Mouse (Mus musculus) embryo, embryonic 11 days (tissue): ENCODE data around the gene Dusp13.
A peak's percentile ranks its signal among the peaks of the same experiment; 100 is the strongest.

ENCODE experiments used
- DNase-seq: peaks from one replicate; pipeline ENCODE4 v3.0.0-alpha.2; 2015

The Dusp13 gene

DNA sequence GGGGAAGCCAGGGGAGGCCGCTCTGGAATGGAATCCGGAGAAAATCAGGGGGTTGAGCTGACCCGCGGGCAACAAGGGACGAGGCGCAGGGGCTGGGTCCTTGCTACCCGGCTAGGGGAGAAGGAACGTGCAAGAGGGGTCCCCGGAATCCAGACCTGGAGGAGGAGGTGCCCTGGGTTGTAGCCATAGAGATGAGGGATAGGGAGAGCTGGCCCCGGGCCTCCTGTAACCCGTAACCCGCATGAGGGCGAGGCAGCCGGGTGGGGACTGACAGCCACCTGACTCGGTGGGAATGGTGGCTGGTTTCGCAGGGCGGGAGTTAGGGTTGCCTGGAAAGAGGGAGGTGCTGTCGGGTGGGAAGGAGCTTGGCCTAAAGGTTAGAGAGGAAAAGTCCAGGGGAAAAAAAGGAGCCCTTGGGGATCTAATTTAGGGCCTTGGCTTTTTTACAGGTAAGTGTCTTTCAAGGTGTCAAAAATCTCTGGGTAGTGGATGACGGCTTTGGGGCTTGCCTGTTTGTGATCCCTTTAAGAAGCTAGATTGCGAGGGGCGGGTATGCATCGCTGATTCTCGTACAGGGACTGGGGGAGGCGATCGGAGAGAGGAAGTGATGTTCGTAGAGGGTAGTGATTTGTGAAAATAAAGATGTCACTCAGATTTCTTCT lies at the start of gene Dusp13:
TSS of gene Dusp13 (minus strand) at position 301 of the 662 bp plus-strand sequence.
- peak; percentile 74 for DNase-seq

DNA sequence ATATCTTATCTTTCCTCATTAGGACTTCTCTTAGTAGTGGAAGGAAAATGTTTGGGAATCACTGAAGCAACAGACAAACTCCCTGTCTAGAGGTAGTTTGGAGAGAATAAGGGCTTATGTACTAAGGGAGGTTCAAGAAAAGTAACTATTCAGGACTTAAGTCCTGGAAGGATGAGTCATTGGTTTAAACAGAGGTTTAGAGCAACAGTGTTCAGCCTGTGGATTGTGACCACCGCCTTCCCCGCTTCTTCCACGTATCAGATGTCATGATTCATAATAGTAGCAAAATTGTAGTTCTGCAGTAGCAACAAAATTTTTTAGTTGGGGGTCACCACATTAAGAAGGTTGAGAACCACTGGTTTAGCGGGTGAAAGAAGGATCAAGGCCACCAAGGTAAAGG lies 49.7 kb upstream of the Dusp13 start:
- DNase-seq, result no peak

DNA sequence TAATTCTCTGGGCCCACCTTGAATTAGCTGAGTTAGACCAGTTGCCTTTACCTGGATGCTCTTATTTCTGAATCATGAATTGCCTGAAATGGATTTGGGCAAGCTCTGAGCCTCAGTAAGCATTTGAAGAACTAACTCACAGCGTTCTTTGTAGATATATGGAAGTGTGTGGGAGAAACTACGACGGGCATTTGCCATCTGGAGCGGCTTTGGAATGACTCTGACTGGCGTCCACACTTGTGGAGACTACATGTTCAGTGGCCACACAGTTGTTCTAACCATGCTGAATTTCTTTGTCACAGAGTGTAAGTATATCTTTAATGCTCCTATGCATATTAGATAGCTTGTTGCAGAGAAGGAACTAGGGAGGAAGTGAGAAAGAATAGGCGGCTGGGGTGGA lies 41.3 kb upstream of the Dusp13 start:
- DNase-seq, result no peak

DNA sequence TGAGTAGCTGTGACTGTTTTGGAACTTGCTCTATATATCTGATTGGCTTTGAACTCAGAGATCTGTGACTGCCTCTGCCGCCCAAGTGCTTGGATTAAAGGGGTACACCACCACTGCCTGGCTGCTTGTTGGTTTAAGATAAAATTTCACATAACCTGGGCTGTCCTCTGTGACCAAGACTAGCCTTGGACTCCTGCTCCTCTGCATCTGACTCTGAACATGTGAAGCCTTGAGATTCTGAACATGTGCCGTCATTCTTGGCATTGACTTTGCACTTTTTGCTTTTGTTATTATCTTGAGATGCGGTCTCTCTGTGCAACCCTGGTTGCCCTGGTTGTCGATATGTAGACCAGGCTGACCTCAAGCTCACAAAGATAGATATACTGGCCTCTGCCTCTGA lies 40.7 kb upstream of the Dusp13 start:
- DNase-seq, result no peak

DNA sequence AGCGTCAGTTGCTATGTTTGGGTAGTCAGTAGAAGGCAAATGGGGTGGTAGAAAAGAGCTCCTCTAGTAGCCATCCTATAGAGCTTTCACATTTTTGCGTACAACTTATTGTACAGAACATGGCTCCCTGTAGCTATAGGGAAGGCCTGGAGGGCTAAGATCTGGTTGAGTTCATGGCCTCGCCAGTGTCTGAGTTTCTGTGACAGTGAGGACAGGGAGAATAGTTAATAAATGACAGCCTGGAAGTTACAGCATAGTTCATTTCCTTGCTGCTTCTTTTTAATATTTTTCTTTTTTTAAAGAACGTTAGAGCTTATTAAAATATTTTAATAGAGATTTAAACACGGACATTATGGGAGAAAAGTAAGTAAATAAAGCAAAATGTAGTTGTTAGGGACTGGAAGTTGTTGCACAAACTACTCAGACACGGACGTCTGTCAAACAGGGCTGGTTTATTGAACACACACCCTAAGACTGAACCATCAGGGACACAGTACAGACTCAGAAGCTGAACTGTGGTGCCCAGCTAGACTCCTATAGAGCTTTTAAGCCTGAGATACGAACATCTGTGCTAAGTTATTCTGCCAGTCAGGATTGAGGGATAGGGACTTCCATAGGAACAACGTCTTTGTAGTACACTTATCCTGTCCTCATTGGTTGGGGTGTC lies 39.7 kb upstream of the Dusp13 start:
- DNase-seq, result no peak

DNA sequence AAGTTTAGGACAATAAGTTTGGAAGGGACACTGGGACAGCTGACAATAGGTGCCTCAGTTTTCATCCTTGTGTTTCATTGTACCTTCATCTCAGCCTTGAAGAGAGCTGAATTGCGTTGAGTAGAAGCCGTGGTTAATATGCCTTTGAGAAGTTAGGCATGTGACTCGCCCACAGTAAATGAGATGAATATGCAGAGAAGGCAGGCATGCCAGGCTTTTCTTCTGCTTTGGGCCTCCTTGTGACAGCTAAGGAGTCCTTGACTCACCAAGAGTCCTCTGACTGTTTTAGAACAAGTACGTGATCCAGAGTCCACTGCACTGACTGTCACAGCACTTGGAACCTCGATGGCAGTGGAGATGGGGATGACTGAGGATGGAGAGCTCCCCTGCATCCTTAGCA lies 37.1 kb upstream of the Dusp13 start:
- DNase-seq, result no peak

DNA sequence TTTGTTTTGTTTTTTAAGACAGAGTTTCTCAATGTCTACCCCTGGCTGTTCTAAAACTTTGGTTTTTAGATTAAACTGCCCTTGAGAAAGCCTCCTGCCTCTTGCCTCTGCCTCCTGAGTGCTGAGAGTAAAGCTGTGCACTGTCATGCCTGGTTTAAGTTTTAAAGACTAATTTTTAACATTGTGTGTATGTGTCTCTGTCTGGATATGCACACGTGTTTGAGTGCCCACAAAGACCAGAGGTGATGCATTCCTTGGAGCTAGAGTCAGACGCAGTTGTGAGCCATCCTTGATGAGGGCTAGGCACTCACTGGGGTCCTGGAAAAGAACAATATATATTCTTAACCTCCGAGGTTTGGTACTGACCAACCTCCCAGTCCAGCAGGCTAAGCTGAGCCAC lies 36.4 kb upstream of the Dusp13 start:
- no peak for DNase-seq

DNA sequence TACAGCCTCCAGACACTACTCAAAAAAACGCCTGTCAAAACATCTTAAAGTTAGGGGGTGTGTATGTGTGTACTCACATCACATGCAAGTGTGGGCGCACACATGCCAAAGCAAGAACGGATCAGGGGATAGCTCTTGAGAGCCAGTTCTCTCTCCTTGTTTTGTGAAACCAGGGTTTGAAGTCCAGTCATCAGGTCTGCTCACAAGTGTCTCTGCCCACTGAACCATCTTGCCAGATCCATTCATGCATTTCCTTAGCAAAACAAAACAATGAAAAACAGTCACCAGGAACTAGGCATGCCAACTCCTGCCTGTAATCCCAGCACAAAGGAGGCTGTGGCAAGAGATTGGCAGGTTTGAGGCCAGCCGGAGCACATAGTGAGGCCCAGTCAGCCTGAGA lies 35.5 kb upstream of the Dusp13 start:
- DNase-seq, result no peak

DNA sequence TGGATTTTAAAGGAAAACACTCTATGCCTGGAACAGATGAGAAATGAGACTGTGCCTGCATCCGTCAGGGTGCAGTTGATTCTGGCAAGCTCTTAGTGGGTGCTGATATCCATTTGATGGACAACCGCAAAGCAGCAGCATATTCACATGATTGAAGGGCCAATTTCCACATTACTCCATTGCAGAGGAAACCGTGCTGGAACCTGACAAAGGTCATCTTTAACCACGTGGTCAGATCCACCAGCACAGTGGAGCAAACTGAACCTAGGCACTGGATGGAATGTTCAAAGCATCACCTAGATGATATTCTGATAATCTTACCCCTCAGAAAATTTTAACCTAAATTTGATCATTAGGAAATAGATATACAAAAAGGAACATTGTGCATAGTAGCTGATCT lies 25.2 kb upstream of the Dusp13 start:
- no peak for DNase-seq

DNA sequence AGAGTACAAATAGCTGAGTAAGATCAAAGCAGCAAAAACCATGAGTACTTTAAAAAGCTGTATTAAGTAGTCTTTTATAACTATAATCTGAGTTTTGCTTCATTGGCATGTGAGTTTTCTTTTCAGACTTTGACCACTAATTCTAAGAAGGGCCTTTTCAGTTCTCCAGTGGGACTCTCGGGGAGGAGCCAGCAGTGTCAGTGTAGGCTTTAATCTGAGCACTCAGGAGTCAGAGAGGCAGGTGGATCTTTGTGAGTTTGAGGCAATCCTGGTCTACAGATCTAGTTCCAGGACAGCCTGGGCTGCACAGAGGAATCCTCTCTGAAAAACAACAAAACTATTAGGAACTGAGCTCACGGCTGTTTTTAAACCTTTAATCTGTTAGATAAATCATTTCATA lies 23.0 kb upstream of the Dusp13 start:
- no peak for DNase-seq

DNA sequence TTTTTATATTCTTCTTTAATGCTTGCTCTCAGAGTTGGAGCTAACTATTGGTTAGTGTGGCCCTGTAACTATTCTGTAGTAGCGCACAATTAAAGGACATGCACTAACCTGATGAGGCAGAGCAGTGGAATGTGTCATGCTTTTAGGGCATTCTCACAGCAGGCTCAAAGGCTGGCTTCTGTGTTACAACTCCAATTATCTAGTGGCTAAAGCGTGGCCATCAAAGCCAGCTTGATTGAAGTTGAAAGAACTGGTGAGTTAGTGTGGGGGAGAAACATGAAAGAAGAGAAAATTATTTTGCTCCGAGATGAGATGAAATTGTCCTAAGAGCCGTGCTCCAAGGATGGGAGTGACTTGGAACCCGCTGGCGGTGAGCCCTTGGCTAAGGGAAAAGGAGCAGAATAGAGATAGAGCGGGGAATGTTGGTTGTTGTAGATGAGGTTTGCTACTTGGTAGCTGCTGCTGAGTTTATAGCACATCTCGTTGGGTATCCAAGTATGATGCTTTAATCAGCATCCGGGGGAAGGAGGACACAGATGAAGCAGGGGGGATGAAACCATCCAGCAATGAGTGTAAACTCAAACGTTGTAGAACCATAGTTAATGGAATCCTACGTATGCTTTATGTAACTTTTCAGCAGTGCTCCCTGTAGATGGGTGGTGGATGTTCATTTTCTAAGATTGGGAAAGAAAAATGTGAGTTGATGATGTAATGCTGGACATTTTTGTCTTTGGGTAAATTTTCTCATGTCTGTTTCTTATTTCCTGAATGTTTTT lies 21.7 kb upstream of the Dusp13 start:
- DNase-seq, result no peak

DNA sequence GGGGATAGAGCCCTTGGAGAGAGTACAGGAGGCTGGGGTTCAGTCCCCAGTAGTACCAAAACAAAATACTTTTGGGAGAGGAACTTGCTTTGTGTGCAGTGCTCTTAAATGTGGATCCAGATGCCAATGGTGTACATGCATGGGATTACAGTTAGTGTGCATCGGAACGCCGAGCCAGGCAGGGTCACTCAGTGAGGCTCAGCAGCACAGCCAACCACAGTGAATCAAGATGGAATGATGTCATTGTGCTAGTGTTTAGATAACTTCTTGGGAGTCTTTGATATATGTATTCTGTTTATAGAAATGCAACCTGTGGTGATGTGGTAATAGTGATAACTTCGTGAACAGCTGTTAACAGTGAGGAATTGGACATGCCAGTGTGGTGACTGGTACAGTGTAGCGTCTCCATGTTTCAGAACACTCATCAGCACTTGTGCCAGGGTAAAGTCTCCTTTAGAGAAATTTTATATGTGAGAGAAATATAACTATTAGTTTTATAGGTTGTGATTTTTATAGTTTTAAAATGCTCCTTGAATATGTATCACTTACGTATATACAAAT lies 15.5 kb upstream of the Dusp13 start:
- DNase-seq, result no peak

DNA sequence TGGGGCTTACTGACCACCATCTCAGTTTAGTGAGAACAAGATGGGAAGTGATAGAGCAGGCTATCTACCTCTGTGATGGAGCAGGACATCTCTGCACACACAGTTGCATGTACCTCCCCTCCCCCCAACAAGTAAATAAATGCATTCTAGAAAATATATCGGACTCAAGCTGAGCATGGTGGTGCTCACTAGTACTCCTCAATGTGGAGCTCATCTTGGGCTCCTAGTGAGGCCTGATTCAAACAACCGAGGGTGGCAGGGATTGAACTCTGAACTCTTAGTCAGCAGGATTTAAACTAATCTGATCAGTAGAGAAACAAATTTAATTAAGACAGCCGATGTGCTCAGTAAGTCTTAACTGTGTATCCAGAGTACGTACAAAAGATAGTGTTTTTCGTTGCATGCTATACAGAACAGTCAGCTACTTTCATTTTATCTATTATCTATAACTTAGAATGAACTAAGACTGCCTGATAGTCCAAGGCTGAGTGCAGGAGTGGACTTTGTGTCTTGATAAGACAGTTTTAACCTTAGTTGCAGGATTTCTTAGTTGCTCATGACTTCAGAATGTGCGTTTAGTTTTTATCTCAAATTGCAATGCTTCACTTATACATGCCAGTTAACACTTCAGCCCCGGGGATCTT lies 14.9 kb upstream of the Dusp13 start:
- DNase-seq, result no peak

DNA sequence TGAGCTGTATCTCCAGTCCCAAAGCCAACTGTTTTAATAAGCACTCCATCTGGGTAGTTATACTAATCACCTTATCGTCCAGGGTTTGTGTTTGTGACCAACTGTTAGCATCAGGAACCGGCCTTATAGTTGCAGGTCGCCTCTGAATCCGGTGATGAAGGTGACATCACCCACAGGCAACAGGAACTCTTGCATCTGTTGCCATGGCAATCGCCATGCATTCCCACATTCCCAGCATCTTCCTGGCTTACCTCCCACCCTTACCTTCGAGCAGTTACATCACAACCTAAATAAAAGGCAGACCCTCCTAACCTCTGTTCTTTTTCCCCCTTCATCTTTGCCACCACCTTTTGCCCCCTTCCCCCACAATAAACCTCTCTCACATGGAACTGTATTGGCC lies 13.7 kb upstream of the Dusp13 start:
- no peak for DNase-seq

DNA sequence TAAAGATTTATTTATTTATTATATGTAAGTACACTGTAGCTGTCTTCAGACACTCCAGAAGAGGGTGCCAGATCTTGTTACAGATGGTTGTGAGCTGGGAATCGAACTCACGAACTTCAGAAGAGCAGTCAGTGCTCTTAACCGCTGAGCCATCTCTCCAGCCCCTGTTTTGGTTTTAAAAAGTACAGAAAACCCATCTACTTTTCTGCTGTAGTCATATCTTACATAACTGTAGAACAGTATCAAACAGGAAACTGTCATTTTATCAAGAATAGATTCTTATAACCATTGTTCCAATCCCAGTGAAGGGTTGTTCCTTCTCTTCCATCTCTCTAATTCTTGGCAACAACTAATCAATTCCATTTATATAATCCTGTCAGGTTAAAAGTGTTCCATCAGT lies 12.8 kb upstream of the Dusp13 start:
- no peak for DNase-seq

DNA sequence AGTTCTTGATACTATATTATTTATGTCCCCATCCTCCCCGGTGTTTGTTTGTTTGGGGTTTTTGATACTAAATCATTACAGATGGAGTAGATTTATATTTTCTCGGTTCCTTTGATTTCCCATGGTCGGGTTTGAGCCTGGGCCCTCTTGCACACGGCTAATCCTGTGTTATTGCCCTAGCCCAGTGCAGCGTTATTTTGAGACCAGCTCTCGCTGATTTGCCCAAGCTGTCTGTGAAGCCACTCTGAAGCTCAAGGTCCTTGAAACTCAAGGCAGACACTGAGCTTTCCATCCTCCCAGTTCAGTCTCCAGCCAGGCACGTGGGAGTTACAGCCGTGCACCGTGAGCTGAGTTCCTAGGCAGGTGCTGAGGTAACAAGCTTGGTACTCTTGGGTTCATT lies 10.6 kb upstream of the Dusp13 start:
- DNase-seq, result no peak

DNA sequence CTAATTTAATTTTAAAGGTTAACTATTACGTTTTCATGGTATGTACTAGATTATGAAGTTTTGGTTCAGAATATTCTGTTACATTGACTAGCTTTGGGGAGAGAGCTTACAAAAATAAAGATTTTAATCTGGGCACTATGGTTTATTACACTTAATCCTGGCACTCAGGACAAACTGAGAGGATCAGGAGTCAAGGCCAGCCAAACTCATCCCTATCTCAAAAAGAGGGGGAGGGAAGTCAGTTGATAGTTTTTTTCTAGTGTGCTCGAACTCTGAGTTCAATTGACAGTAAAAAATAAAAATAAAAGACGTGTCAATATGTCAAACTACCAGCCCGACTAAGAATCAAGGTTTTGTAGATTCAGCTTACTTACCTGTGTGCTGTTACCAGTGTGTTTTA lies 2.4 kb upstream of the Dusp13 start:
- DNase-seq, result no peak

DNA sequence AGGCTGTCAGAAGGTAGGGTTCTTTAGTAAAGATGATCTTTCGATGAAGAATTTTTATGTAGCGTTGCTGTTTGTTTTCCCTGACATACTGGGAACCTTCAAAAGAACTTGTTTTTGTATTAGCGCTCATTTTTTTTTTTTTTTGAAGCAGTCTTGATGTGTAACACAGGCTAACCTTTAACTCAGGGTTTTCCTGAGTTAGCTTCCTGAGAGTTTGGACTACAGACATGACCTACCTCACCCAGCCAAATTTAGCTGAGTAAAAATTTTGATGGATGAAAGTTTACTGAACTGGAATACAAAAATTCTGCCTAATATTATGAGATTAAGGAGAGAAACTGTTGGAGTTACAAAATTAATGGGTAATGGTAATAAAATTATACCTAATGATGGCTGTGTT lies 1.4 kb upstream of the Dusp13 start:
- DNase-seq, result no peak

DNA sequence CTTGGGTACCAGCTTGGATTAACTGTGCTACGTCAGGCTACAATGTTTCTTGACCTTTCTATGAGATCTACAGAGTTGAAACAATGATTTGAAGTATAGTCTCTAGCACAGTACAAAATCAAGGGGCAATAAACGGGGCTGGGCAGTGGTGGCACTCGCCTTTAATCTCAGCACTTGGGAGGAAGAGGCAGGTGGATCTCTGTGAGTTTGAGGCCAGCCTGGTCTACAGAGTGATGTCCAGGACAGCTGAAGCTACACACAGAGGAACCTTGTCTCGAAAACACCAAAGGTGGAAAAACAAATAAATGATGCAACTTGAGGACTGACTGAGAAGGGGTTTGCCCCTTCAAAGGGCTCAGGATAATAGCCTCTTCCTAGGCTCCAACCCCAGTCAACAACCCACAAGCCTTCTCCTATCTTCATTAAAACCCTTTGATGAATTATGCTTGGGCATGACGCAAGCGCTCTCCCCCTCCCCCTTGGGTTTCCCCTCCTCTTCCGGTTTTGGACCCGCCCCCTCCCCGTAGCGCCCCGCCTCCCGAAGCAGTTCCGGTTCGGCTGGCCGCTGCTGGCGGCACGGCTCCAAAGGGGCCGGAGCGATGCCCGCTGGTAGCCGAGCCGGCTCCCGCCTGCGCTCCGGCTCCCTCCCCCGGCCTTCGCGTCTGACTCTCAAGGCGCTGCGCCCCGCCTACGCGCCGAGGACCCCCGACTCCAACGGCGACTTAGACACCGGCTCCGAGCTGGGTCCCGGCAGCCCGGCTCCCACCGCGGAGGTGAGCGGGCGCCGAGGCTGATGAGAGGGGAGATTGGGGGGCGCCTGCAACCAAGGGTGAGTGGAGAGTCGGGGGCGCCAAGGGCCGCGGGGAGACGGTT lies 737 bp downstream of the Dusp13 start, which contains the start of gene Samd8:
TSS of gene Samd8 (plus strand) at position 524 of the 873 bp plus-strand sequence.
- DNase-seq, result peak; percentile 93

DNA sequence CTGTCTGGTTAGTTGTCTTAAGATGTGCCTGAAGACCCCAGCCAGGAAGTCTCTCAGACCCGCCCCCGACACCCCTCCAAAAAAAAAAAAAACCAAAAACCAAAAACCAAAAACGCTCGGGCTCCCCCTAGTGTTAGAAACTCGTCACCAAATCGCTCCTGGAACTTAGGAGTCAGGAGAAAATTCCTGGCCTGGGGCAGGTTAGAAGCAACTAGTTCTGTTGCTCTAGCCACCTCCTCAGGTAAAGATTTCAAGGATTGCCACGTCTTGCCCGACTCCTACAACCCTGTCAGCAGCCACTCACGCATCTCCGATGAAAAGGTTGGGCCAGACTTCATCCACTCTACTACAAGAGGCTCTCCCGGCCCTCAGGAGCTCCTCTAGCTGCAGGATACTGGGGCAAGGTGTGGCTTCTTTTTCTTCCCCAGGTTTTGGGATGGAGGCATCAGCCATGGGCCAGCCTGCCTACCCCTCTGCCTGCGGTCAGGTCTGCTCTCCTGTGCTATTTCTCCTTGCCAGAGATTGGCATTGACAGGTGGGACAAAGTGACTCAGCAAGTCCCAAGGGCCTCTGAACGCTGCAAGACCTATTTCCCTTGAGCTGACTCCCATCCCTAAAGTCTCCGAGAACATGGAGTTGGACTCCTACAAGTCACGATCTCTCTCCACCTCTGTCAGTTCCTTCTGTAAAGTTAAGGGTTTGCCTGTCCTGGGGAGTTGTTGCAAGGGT lies 2.7 kb downstream of the Dusp13 start:
- DNase-seq, result peak; percentile 71

DNA sequence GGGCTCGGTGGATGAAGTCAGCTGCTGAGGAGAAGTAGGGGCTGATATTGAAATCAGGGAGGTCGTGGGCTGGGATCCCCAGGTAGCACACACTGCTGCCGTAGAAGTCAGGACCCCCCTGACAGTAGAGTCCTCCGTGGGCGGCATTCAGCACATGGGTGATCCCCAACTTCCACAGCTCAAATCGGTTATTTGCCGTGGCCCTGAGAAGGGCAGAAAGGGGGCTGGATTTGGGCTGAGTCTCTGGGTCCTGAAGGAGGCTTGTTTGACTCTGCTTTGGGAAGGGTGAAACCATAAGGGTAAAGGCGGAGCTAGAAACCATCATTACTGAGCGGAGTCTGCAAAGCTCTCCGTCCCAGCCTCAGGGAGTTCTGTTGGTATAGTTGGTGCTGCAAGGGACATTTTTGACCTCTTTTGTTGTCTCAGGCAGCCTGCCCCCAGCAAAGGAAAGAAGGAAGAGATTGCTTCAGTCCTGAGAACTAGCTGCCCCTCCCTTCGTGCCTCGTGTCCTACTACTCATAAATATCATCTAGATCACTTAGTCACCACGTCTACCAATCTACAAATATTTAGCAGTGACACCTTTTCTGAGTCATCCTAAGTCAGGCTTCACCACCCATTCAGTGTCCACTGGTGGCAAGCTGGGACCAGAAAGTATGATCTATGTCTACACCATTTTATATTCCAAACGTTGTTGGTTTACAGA lies 3.4 kb downstream of the Dusp13 start:
- no peak for DNase-seq
